Mouse (Mus musculus) erythroblast, embryonic 14.5 days (primary cell): ENCODE measurements around the gene B3gnt6.

Experiments used
- GATA1 ChIP-seq: IDR thresholded peaks from 2 replicates; pipeline ENCODE4 v1.6.1; 2012; ENCODE audit warnings: low read length, inconsistent platforms, mixed read lengths
- TAL1 ChIP-seq: IDR thresholded peaks from 3 replicates; pipeline ENCODE4 v1.6.1; 2012; ENCODE audit warnings: low read length, inconsistent platforms, mixed read lengths

- no peak for TF ChIP-seq GATA1
- TF ChIP-seq TAL1, result no peak
Measured at GRCm38 (mm10) chr7:98186637-98187036, 12.6 kb downstream of the B3gnt6 start.
